Mouse (Mus musculus) midbrain, embryonic 11.5 days (tissue): ENCODE measurements around the gene Myo18b. TPM values are rescaled to one million over a fixed set of nuclear protein-coding genes. Genes with fewer than 3 reads are reported as not detected.

Experiments
- ATAC-seq: fragments of 200-750 bp; cut with Nextera tagmentation; 2 replicates; pipeline ENCODE4 v1.8.0; 2017; ENCODE audit warnings: moderate TSS enrichment, moderate library complexity; ENCODE audit not compliant: low FRiP score
- DNase-seq: peaks from one replicate; pipeline ENCODE4 v3.0.0; 2015; ENCODE audit warnings: low spot score; ENCODE audit errors: missing footprints
- H3K27ac ChIP-seq: fragments of 300-500 bp; sonication (generic); 2 replicates; pipeline ENCODE4 v1.5.1; 2014; ENCODE audit warnings: low read depth, low read length
- H3K27me3 ChIP-seq: fragments of 300-500 bp; sonication (generic); 2 replicates; pipeline ENCODE4 v1.6.1; 2014; ENCODE audit warnings: mild to moderate bottlenecking, low read length, moderate library complexity, mixed read lengths; ENCODE audit not compliant: control insufficient read depth, insufficient read depth
- H3K36me3 ChIP-seq: fragments of 300-500 bp; sonication (generic); 2 replicates; pipeline ENCODE4 v1.6.1; 2014; ENCODE audit warnings: mild to moderate bottlenecking, low read length, moderate library complexity, mixed read lengths; ENCODE audit not compliant: control insufficient read depth, insufficient read depth
- H3K4me1 ChIP-seq: fragments of 300-500 bp; sonication (generic); 2 replicates; pipeline ENCODE4 v1.6.1; 2014; ENCODE audit warnings: low read length; ENCODE audit not compliant: control insufficient read depth, insufficient read depth
- H3K4me2 ChIP-seq: fragments of 300-500 bp; sonication (generic); 2 replicates; pipeline ENCODE4 v1.6.1; 2014; ENCODE audit warnings: mild to moderate bottlenecking, moderate library complexity
- H3K4me3 ChIP-seq: fragments of 300-500 bp; sonication (generic); 2 replicates; pipeline ENCODE4 v1.5.1; 2014; ENCODE audit warnings: low read depth, low read length
- H3K9ac ChIP-seq: fragments of 300-500 bp; sonication (generic); 2 replicates; pipeline ENCODE4 v1.6.1; 2014; ENCODE audit warnings: low read length
- H3K9me3 ChIP-seq: fragments of 300-500 bp; sonication (generic); 2 replicates; pipeline ENCODE4 v1.6.1; 2016; ENCODE audit warnings: low read length; ENCODE audit not compliant: control insufficient read depth
- WGBS: fragments of 180-500 bp; shearing (Covaris S2); extraction: QIAGEN DNeasy Blood & Tissue Kit; methylation state at CpG from one replicate; pipeline ENCODE4 v1.1.7; 2014; 5-methylcytosine and 5-hydroxymethylcytosine counted together
- polyA plus RNA-seq: library from polyadenylated mRNA; unstranded; fragments of >200 nt; fragmentation: Nextera tagmentation; extraction: Ambion mirVana; gene quantifications from 2 replicates; pipeline ENCODE4 v1.2.1, GENCODE M21; 2014

Myo18b gene
- polyA plus RNA-seq, 1 experiment from 2014 or later, result 0.48 TPM

- 89% methylated on average over 4 of the region's 4 CpGs for WGBS
- DNase-seq (peak; percentile 45), ATAC-seq (no peak)
- Histone ChIP-seq H3K27me3 (no peaks in the 10 kb centered on the region), H3K9ac (no peak overlapping the region), H3K4me2 (no peak overlapping the region), H3K4me1 (no peaks in the 10 kb centered on the region), H3K9me3 (no peaks in the 10 kb centered on the region), H3K4me3 (no peak overlapping the region), H3K36me3 (no peaks in the 10 kb centered on the region), H3K27ac (no peak overlapping the region)
These were observed 88.5 kb downstream of the Myo18b start for GRCm38 (mm10) chr5:112807629-112808028.

GRCm38 (mm10) chr5:112796086-112796485, 100.1 kb downstream of the Myo18b start:
- ATAC-seq (no peak), DNase-seq (peak; percentile 78)
- Histone ChIP-seq H3K4me1 (peaks cover 7% of the 10 kb centered on the region; the same call in 1 of the 2 replicates), H3K9me3 (no peaks in the 10 kb centered on the region), H3K4me3 (no peak overlapping the region), H3K9ac (no peak overlapping the region), H3K27ac (no peak overlapping the region), H3K36me3 (no peaks in the 10 kb centered on the region), H3K27me3 (no peaks in the 10 kb centered on the region), H3K4me2 (no peak overlapping the region)
- 59% methylated on average over 7 of the region's 7 CpGs for WGBS

- ATAC-seq, result no peak
- 83% methylated on average over 15 of the region's 15 CpGs for WGBS
- H3K4me1 ChIP-seq, result peaks cover 7% of the 10 kb centered on the region; the same call in 1 of the 2 replicates
- no peak overlapping the region for H3K27ac ChIP-seq
- no peaks in the 10 kb centered on the region for H3K27me3 ChIP-seq
- no peak overlapping the region for H3K9ac ChIP-seq
- no peaks in the 10 kb centered on the region for H3K36me3 ChIP-seq
- DNase-seq, result peak; percentile 80
- no peak overlapping the region for H3K4me2 ChIP-seq
- H3K4me3 ChIP-seq, result no peak overlapping the region
- H3K9me3 ChIP-seq, result no peaks in the 10 kb centered on the region
These were observed 104.1 kb downstream of the Myo18b start for GRCm38 (mm10) chr5:112791792-112792780.

GRCm38 (mm10) chr5:112790376-112791111, 105.6 kb downstream of the Myo18b start:
- Histone ChIP-seq H3K9ac (no peak overlapping the region), H3K27me3 (no peaks in the 10 kb centered on the region), H3K27ac (no peak overlapping the region), H3K9me3 (no peaks in the 10 kb centered on the region), H3K4me2 (no peak overlapping the region), H3K36me3 (no peaks in the 10 kb centered on the region), H3K4me1 (peaks cover under 1% of the 10 kb centered on the region; the same call in 1 of the 2 replicates), H3K4me3 (no peak overlapping the region)
- DNase-seq (peak; percentile 60), ATAC-seq (no peak)
- WGBS, result 83% methylated on average over 4 of the region's 4 CpGs

GRCm38 (mm10) chr5:112788441-112788840, 107.7 kb downstream of the Myo18b start:
- H3K27me3 ChIP-seq, result no peaks in the 10 kb centered on the region
- no peak overlapping the region for H3K27ac ChIP-seq
- no peak overlapping the region for H3K4me2 ChIP-seq
- no peak overlapping the region for H3K9ac ChIP-seq
- no peaks in the 10 kb centered on the region for H3K9me3 ChIP-seq
- peak; percentile 74 for DNase-seq
- H3K4me3 ChIP-seq, result no peak overlapping the region
- no peaks in the 10 kb centered on the region for H3K4me1 ChIP-seq
- 85% methylated on average over 2 of the region's 2 CpGs for WGBS
- ATAC-seq, result no peak
- no peaks in the 10 kb centered on the region for H3K36me3 ChIP-seq

- H3K36me3 ChIP-seq, result no peaks in the 10 kb centered on the region
- ATAC-seq (no peak), DNase-seq (peak; percentile 76)
- H3K4me2 ChIP-seq, result no peak overlapping the region
- no peaks in the 10 kb centered on the region for H3K4me1 ChIP-seq
- H3K9me3 ChIP-seq, result no peaks in the 10 kb centered on the region
- H3K4me3 ChIP-seq, result no peak overlapping the region
- no peak overlapping the region for H3K9ac ChIP-seq
- no peak overlapping the region for H3K27ac ChIP-seq
- WGBS, result 87% methylated on average over 6 of the region's 6 CpGs
- H3K27me3 ChIP-seq, result no peaks in the 10 kb centered on the region
These were observed 109.4 kb downstream of the Myo18b start for GRCm38 (mm10) chr5:112786788-112787187.

- Histone ChIP-seq H3K27ac (no peak overlapping the region), H3K4me2 (no peak overlapping the region), H3K9me3 (no peaks in the 10 kb centered on the region), H3K4me1 (no peaks in the 10 kb centered on the region), H3K27me3 (no peaks in the 10 kb centered on the region), H3K9ac (no peak overlapping the region), H3K4me3 (no peak overlapping the region), H3K36me3 (no peaks in the 10 kb centered on the region)
- ATAC-seq, result no peak
- no peak for DNase-seq
- WGBS, result 79% methylated on average over 8 of the region's 8 CpGs
These were observed 110.1 kb downstream of the Myo18b start for GRCm38 (mm10) chr5:112786031-112786430.

- Histone ChIP-seq H3K36me3 (no peaks in the 10 kb centered on the region), H3K4me3 (no peak overlapping the region), H3K4me2 (no peak overlapping the region), H3K9me3 (no peaks in the 10 kb centered on the region), H3K4me1 (no peaks in the 10 kb centered on the region), H3K9ac (no peak overlapping the region), H3K27me3 (no peaks in the 10 kb centered on the region), H3K27ac (no peak overlapping the region)
- 82% methylated on average over 7 of the region's 7 CpGs for WGBS
- ATAC-seq (no peak), DNase-seq (no peak)
These were observed 114.4 kb downstream of the Myo18b start for GRCm38 (mm10) chr5:112781719-112782118.

GRCm38 (mm10) chr5:112781231-112781630, 114.9 kb downstream of the Myo18b start:
- WGBS, result 93% methylated on average over 4 of the region's 4 CpGs
- ATAC-seq (no peak), DNase-seq (no peak)
- no peaks in the 10 kb centered on the region for H3K27me3 ChIP-seq
- H3K9ac ChIP-seq, result no peak overlapping the region
- no peaks in the 10 kb centered on the region for H3K9me3 ChIP-seq
- no peak overlapping the region for H3K4me2 ChIP-seq
- H3K27ac ChIP-seq, result no peak overlapping the region
- H3K36me3 ChIP-seq, result no peaks in the 10 kb centered on the region
- no peaks in the 10 kb centered on the region for H3K4me1 ChIP-seq
- H3K4me3 ChIP-seq, result no peak overlapping the region
